Mouse (Mus musculus) kidney, adult 8-10 months (tissue): ENCODE results near the gene Snrpf.

Source experiments
- DNase-seq, 2 experiments: peaks; one replicate each; pipeline ENCODE4 v3.0.0; 2022

The Snrpf gene

DNA sequence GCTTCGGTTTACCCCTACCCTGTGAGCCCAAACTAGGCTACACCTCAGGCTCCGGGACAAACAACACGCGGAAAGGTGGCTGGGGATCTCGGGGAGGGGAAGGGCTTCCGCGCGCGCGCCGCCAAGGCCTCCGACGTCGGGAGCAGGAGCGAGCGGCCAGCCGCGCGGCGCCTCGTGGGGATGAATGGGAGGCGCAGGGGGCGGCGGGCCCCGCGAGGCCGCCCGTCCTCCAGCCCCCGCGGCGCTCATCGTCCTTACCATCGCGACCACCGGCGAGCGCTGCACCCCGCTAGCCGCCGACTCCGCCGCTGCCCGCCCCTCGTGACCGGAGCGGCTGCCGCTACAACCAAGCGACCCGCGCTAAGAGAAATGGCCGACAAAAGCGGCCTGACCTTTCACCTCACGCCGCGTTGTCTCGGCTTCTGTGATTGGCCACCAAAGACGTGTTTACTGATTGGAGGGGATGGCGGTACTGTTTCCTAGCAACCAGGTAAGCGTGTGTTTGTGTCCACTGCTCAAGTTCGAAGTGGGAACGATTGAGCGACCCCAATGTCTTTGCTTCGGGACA is at the start of gene Snrpf:
Gene Snrpf (minus strand): TSS at position 426 of the 568 bp plus-strand sequence.
- peak; percentile 92 to 96 for DNase-seq

DNA sequence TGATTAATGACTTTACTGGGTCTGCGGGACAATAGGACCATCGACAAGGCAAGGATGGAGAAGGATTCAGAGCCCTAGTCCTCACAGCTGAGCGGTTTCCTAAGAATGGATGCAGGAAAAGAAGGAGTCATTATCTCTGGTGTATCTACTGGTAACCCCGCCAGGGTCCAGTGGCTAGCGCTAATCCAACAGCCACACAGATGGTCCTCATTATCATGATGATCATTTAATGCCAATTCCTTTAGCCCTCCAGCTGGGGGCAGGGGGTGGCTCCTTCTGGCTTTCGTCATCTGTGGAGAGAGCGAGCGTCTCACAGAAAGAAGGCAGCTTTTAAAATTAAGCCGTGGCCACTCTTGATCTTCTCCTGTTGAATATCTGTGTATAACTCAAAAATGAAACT is 46.4 kb upstream of the Snrpf start:
- DNase-seq, result no peak

DNA sequence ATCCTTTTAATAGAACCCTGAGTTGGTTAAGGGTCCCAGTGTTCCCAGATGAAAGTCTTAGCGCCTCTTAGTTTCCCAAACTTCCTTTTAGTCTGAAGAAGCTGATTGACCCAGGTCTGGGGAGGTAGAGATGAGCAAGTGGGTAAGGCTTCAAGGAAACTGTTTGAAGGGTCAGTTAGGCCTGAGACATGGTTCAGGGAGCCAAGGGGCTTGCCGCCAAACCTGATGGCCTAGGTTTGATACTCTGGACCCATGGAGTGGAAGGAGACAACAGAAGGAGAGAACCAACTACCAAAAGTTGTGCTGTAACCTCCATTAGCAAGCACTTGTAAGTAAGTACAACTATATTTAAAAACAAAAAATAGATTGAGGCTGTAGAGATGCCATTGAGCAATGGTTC is 44.5 kb upstream of the Snrpf start:
- DNase-seq, result no peak

DNA sequence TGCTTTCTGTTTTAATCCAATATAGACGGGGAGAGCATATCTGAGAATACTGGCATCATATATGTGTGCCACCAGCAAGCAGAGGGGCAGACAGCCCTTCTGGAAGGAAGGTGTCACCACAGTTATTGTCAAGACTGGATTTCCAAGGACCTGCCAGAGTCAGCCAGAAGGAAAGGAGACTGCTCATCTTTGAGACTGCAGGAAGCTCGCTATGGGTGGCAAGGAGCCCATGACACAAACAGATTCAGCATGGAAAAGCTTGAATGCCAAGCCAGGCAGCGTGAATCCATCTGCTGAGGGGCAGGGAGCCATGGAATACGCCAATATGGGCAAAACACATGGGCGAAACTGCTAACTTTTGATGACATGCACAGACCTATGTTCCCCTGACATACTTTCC is 44.1 kb upstream of the Snrpf start:
- no peak for DNase-seq

DNA sequence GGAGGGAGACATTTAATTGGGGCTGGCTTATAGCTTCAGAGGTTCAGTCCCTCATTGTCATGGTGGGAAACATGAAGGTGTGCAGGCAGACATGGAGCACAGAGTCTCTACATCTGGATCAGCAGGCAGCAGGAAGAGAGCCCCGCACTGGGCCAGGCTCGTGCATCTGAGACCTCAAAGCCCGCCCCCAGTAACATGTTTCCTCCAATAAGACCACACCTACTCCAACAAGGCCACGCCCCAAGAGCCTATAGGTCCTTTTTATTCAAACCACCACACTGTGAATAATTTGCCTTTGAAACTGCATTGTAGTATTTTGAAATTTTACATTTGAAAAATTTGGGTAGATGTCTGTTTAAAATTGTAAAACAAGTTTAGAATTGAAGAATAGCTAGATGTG is 42.6 kb upstream of the Snrpf start:
- DNase-seq, result no peak

DNA sequence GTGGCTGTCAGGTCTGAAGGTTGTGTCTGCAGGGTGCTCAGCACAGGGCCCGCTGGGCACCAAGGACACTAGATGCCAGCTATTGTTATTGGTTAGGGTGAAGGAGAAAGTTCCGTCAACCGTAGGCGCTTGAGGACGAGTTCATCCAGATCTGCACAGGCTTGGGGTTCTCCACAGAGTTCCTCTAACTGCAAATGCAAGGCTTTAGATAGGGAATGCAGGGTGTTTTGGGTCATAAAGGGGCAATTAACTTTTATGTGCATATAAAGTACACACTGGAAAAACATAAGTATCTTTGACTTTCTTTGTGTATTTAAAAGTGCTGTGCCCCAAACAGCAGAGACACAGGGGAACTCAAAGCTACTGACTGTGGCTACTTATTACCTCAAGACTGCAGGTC is 40.8 kb upstream of the Snrpf start:
- no peak for DNase-seq

DNA sequence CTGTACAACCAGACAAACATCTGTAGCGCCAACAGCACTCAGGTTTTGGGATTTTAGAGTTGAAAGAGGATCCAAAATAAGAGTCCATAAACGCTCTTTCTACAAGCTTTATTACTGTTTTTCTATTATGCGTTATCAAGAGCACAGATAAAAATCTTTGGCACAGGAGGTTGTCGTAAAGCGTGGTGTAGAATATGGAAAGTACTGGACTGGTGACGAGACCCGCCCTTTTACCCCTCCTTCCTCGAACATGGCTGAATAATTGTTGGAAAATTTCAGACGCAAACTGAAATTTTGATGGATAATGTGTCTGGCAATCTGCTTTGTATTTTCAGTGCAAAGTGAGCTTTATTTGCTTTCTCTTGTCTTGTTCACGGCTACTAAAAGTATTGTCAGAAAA is 34.6 kb upstream of the Snrpf start:
- DNase-seq, result no peak

DNA sequence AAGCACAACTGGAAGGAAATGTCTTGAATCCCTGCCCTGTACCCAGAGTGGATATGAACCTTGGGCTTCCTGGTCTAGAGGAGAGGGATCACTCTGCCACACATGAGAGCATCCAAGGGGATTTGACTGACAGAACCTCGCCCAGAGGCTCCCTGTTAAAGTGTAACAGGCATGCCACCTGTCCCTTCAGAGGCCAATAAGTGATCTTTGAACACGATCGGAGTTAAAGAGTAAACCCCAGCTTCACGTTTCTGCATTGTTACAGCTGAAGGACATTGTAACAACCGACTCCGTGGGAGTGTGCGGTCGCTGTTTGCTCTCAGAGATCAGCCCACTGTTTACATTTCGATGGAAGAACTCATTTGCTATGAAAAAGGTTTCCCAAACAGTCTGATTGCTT is 34.2 kb upstream of the Snrpf start:
- DNase-seq, result peak; percentile 84 to 89

DNA sequence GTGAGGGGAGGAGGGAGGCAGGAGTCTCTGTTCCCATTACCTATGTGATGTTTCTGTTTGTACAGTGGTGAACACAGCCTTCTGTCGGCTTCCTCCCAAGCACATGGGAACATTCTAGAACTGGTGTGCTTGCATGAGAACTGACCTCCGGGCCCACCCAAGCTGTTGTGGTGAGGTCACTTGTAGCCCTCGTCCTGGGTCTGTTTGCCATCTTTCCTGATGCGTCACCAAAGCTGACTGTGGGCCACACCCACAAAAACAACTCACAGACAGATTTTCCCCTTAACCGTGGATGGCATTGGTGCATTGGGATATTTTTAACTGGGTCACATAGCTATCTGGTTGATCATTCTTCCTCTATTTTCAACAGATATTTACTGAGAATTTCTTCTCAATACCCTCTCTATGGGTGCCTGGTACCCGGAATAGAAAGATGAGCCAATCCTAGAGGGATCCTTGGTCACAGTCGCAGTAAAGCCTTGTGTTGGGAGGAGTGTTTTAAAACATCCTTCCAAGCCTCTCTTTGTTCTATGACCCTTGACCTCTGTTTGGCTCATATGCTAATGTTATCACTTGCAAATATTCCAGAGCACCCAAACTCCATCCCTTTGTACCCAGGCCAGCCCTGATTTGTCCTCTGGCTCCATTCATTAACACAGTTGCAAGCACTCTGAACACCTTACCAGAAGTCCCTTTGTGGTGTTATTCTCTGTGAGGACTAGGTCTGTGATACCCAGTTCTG is 31.1 kb upstream of the Snrpf start:
- no peak for DNase-seq

DNA sequence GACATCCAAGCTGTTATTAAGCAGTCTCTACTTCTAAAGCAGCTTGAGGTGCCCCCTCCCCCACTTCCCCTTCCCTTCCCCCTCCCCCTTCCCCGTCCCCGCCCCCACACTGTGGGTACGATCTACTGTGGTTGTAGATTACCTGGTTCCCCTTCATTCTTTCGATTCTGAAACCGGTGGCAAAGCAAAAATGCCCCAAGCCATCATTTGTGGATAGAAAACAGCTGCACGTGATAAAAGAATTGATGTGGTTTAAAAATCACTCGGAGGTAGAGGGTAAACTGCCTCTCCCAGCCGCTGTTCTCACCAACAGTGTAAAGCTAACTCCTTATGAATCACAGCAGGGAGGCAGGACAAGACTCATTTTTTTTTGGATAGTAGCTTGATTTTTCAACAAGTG is 25.3 kb upstream of the Snrpf start:
- DNase-seq, result no peak

DNA sequence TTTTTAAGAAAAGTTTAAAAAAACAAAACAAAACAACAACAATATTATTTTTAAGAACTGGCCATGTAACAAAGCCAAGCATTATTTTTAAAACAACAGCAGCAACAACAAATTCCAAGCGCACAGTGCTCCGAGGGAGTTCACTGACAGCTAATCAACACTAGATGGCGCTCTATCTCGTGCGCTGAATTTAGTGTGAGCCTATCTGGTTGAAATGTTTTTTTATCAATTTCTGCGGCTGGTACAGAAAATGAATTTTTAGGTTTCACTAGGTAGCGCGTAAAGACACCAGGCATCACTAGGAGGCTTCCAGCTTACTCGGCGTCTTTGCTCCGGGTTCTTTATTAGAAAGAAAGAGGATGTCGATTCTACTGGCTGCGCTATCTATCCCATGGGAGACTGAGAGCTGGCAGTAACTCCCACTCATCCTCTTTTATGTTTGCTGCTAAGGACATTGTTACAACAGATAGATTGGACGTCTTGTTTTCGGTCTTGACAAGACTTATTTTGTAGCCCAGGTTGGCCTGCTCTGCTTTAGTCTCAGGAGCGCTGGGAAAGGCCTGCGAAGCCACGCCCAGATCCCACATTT is 22.0 kb upstream of the Snrpf start:
- DNase-seq, result peak in 1 of 2 experiments; percentile 29

DNA sequence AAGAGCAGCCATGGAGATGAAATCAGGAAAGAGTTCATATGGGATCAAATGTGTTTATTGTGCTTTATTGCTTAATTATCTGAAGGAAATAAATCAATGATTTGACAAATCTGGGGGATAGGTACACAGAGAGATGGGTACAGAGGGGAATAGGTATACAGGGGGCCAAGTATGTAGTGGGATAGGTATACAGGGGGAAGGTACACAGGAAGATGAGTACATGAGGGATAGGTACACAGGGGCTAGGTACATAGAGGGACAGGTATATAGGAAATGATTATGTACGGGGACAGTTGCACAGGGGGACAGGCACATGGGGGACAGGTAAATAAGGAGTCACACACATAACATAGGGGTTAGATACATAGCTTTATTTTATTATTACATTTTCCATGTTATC is 21.4 kb upstream of the Snrpf start:
- no peak for DNase-seq

DNA sequence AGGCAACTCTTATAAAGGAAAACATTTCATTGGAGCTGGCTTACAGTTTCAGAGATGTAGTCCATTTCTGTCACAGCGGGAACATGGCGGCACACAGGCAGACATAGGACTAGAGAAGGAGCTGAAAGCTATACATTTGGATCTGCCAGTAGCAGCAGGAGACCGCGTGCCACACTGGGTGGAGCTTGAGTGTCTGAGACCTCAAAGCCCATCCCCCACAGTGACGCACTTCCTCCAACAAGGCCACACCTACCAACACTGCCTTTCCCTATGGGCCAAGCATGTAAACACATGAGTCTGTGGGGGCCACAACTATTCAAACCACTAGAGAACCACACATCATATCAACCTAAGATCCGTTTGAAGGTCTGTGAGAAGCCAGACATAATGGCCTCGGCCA is 19.7 kb upstream of the Snrpf start:
- no peak for DNase-seq

DNA sequence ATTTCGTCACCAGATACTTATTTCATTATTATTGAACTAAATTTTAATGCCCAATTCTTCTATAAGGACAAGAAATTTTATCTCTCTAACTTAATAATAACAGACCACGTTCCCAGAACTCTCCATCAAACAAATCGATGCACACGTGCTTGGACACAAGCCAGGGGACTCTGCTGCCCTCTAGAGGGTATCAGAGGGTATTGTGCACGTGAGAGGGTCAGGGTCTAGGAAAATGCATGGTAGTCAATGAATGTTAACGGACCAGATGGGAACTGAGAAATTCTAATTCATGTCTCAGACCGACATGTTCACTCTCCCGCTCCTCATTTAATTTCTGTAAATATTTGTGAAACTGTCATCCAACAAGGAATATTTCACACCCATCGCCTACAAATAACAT is 18.5 kb upstream of the Snrpf start:
- no peak for DNase-seq

DNA sequence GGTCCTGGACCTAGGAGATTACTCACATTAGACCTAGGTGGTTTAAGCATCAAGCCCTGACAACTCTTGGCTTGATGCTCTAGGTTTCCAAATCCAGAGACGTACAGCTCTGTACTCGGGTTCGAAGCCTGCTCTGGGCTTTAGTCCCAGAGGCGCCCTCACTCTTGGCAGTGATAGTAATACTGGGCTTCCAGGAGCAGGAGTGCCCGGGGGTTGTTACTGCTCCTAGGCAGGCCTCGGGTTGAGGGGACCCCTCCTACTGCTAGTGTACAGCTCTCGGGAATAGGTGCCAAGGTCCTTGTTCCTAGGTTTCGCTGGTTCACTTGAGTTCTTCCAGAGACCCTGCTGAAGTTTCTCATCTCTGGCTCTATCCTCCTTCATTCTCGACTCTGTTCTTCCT is 16.8 kb upstream of the Snrpf start:
- no peak for DNase-seq

DNA sequence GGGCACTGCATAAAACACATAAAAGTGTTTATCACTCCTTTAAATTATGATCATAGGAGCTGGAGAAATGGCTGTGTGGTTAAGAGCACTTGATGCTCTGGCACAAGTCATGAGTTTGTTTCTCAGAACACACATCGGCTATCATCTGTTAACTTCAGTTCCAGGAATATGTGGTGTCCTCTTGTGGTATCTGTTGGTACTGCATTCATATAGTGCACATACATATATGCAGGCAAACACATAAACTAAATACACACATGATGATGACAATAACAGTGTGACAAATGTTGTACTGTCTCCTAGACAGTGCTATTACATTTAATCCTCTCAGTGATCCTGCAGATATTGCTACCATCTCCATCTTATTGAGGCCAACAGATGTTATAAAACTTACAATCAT is 13.8 kb upstream of the Snrpf start:
- no peak for DNase-seq

DNA sequence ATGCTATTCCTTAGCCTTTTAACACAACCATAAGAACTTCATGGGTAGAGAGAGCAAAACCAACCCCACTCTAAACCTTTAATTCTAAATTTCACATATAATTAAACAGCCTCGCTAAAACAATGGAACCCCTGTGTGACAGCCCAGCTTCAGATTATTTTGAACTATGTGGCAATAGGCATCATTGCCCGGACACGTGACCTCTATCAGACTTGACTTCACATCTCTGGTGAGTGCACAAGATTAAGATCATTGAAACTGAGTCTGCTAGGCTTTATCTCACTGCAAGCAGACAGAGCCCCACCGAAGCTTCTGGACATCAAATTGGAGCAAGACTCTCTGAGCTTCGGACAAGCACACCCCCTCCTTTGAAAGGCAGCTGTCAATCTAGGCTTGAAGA is 12.8 kb upstream of the Snrpf start:
- DNase-seq, result no peak

DNA sequence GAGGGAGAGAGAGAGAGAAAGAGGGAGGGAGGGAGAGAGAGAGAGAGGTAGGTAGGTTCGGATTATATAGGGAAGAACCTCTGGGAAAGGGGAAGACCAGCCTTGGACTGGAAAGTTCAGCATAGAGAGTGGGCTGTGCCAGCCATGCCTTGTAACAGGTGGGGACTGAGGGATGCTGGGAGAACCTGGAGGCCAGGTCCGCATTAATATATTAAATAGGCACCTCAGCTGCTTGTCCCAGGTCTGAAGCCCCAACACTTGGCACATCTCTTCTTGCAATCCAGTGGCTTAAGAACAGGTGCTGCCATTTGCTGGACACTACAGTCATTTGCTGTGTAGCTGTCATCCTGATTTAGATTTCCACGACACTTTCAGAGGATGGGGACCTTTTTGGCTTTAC is 7.1 kb upstream of the Snrpf start:
- no peak for DNase-seq

DNA sequence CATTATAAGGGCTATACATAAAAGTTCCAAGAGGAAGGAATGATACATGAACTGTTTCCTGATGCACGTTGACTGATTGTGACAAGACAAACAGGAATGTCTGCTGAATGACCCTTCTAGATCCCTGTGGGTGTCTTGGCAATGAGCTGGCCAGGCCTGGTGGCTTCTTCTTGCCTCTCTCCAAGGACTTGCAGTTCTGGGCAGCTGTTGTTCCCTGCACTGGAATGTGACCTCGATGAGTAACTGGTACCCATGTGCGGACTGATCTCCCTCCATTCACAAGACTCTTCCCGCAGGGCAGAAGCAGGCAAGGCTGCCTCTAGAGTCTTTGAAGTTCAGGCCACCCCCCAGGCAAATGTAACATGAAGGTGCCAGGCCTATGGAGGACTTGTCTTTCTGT is 6.3 kb upstream of the Snrpf start:
- no peak for DNase-seq

DNA sequence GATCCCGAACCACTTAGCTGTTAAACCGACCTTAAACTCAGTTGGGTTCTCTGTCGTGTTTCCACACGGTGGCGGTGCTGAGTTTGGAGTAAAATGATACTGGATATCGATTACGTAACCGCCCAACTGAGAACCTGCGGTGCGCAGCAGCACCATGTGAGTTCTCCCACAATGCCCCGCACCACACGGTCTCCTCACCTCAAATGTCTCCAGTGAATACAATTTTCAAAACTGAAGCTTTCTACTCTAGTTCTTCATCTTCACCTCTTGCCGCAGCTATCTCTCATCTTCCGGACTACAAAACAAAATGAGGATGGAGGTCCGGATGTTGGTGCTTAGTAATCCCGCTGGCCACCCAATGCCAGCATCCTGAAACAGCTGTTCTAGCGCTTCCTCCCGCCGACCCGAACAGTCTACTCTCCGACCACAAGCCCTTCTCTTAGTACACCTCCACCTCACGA is 4.5 kb upstream of the Snrpf start:
- DNase-seq, result peak; percentile 81 to 91

DNA sequence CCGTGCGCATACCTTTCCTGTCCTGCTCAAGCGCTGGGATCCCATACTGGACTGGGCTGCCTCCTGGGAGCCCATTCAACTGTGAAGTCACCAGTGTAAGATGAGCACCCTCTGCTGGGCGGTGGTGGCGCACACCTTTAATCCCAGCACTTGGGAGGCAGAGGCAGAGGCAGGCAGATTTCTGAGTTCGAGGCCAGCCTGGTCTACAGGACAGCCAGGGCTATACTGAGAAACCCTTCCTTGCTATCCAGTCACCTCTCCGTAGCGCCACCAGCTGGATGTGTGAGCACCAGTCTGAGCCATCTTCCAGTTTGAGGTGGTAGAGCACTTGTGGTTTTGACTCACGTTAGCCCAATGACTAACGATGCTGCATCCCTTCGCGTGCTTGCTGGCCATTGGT is 3.0 kb upstream of the Snrpf start:
- peak in 1 of 2 experiments; percentile 43 for DNase-seq

DNA sequence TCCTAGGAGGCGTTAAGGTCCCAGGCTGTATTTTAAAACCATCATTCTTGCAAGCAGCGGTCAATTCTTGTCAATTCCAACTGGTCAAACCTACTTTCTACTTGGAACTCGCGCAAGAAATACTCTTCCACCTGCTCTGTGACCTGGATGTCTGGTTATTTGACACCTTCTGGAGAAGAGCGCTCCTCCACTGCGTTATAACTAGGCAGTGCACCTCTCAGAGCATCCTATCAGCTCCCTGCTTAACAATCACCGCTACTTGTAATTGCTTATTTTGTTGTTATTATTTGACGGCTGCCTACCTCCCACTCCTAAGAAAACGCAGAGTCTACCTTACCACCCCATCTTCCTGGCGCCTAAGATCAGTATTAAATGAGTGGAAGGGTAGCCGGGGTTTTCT is 710 bp downstream of the Snrpf start:
- no peak for DNase-seq

DNA sequence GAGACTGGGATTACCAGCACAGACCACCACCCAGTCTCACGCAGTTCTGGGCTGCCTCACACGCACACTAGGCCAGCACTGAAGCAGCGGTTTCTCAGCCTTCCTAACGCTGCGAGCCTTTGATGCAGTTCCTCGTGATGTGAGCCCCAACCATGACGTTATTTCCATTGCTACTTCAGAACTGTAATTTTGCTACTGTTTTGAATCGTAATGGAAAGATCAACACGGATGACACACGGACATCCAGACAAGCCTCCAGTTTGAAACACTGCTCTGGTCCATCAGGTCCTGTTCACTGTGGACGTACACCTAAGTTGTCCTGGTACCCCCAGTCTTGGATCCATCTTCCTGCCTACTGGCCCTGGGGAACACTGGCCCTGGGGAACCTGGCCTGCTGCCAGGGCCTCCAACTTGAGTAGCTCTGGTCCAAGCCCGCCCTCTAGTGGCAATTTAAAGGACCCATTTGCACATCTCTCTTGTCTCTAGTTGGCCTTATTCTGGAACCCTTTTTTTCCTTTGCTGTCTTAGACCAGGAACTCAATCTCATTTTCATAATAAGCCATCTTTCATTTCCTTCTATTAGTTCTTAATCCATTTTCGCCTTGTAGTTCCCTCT is 12.1 kb downstream of the Snrpf start:
- peak; percentile 64 to 75 for DNase-seq

DNA sequence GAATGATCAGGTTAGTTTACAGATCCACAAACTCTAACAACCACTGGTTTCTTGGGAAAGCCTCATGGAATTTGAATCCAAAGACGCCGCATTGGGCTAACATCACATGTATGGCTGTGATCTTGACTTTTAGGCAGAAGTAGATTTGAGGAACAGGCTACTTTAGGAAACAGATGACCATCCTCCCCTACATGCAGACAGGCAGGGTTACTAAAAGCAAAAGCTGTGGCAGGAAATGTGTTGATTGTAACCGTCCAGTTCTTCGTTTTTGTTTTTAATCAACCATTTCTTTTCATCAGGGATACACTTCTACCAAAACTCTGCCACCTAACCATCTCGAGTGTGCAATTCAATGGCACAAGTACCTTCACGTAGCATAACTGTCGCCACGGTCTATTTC is 13.5 kb downstream of the Snrpf start:
- DNase-seq, result no peak
